Mouse (Mus musculus): Measurements from ENCODE around the gene Ptpn14. TPM values are rescaled to one million over a fixed set of nuclear protein-coding genes. Genes with fewer than 3 reads are reported as not detected.

Ptpn14 gene
- polyA plus RNA-seq, 1 experiment from 2014 or later, result 5.0 TPM

GRCm38 (mm10) chr1:189806533-189807297 lies 78.6 kb downstream of the Ptpn14 start:
- no peak for DNase-seq (ENCODE audit: low spot score)
- Histone ChIP-seq H3K4me1 (replicated peaks) (peaks cover 12% of the 10 kb centered on the region), H3K27me3 (ENCODE audit: insufficient read depth, poor library complexity, severe bottlenecking) (no peaks in the 10 kb centered on the region), H3K4me3 (no peak overlapping the region), H3K36me3 (peaks cover 9% of the 10 kb centered on the region), H3K9me3 (no peaks in the 10 kb centered on the region), H3K27ac (0 out of 2 replicates have a peak overlapping the region, but pooled peaks have one; percentile 12)
- WGBS, result 79% methylated on average over 13 of the region's 13 CpGs

- Histone ChIP-seq H3K9me3 (no peaks in the 10 kb centered on the region), H3K4me1 (replicated peaks) (peaks cover 15% of the 10 kb centered on the region), H3K36me3 (no peaks in the 10 kb centered on the region; the same call in 1 of the 2 replicates), H3K27me3 (ENCODE audit: insufficient read depth, poor library complexity, severe bottlenecking) (no peaks in the 10 kb centered on the region), H3K27ac (no peak overlapping the region), H3K4me3 (no peak overlapping the region)
- DNase-seq (ENCODE audit: low spot score), result no peak
- 95% methylated on average over 6 of the region's 6 CpGs for WGBS
Measured at GRCm38 (mm10) chr1:189808015-189808414, 79.9 kb downstream of the Ptpn14 start.

- WGBS, result 90% methylated on average over 2 of the region's 2 CpGs
Measured at GRCm38 (mm10) chr1:189808453-189808852, 80.4 kb downstream of the Ptpn14 start.

GRCm38 (mm10) chr1:189811778-189812177 lies 83.7 kb downstream of the Ptpn14 start:
- H3K36me3 ChIP-seq, result no peaks in the 10 kb centered on the region; the same call in 1 of the 2 replicates
- no peak overlapping the region for H3K4me3 ChIP-seq
- H3K27me3 ChIP-seq (ENCODE audit: insufficient read depth, poor library complexity, severe bottlenecking), result no peaks in the 10 kb centered on the region
- WGBS, result 86% methylated on average over 2 of the region's 2 CpGs
- no peak overlapping the region for H3K27ac ChIP-seq
- DNase-seq (ENCODE audit: low spot score), result no peak
- H3K4me1 ChIP-seq (replicated peaks), result peaks cover 16% of the 10 kb centered on the region
- no peaks in the 10 kb centered on the region for H3K9me3 ChIP-seq

More at GRCm38 (mm10) chr1:189808453-189808852, 80.4 kb downstream of the Ptpn14 start:
- H3K4me1 ChIP-seq (replicated peaks), result peaks cover 17% of the 10 kb centered on the region
- no peak for DNase-seq (ENCODE audit: low spot score)
- no peaks in the 10 kb centered on the region for H3K9me3 ChIP-seq
- no peak overlapping the region for H3K4me3 ChIP-seq
- H3K27ac ChIP-seq, result no peak overlapping the region
- no peaks in the 10 kb centered on the region; the same call in 1 of the 2 replicates for H3K36me3 ChIP-seq
- H3K27me3 ChIP-seq (ENCODE audit: insufficient read depth, poor library complexity, severe bottlenecking), result no peaks in the 10 kb centered on the region

GRCm38 (mm10) chr1:189814385-189814784 lies 86.3 kb downstream of the Ptpn14 start:
- no peaks in the 10 kb centered on the region for H3K27me3 ChIP-seq (ENCODE audit: insufficient read depth, poor library complexity, severe bottlenecking)
- H3K36me3 ChIP-seq, result no peaks in the 10 kb centered on the region
- peaks cover 15% of the 10 kb centered on the region for H3K4me1 ChIP-seq (replicated peaks)
- H3K27ac ChIP-seq, result no peak overlapping the region
- no peaks in the 10 kb centered on the region for H3K9me3 ChIP-seq
- WGBS, result 90% methylated on average over 4 of the region's 4 CpGs
- no peak overlapping the region for H3K4me3 ChIP-seq
- no peak for DNase-seq (ENCODE audit: low spot score)

GRCm38 (mm10) chr1:189817089-189817488 lies 89.0 kb downstream of the Ptpn14 start:
- no peaks in the 10 kb centered on the region for H3K9me3 ChIP-seq
- WGBS, result 86% methylated on average over 8 of the region's 8 CpGs
- no peak overlapping the region for H3K27ac ChIP-seq
- no peaks in the 10 kb centered on the region for H3K27me3 ChIP-seq (ENCODE audit: insufficient read depth, poor library complexity, severe bottlenecking)
- H3K4me1 ChIP-seq (replicated peaks), result peaks cover 26% of the 10 kb centered on the region
- H3K36me3 ChIP-seq, result no peaks in the 10 kb centered on the region
- no peak for DNase-seq (ENCODE audit: low spot score)
- H3K4me3 ChIP-seq, result no peak overlapping the region

- no peaks in the 10 kb centered on the region for H3K36me3 ChIP-seq
- 85% methylated on average over 9 of the region's 9 CpGs for WGBS
Measured at GRCm38 (mm10) chr1:189817810-189818209, 89.7 kb downstream of the Ptpn14 start.

GRCm38 (mm10) chr1:189820111-189820510 lies 92.0 kb downstream of the Ptpn14 start:
- Histone ChIP-seq H3K4me1 (replicated peaks) (peaks cover 26% of the 10 kb centered on the region), H3K27ac (no peak overlapping the region), H3K4me3 (no peak overlapping the region), H3K27me3 (ENCODE audit: insufficient read depth, poor library complexity, severe bottlenecking) (no peaks in the 10 kb centered on the region), H3K9me3 (no peaks in the 10 kb centered on the region), H3K36me3 (peaks cover 8% of the 10 kb centered on the region)
- WGBS, result 76% methylated on average over 5 of the region's 5 CpGs
- DNase-seq (ENCODE audit: low spot score), result no peak

More at GRCm38 (mm10) chr1:189817810-189818209, 89.7 kb downstream of the Ptpn14 start:
- Histone ChIP-seq H3K27me3 (ENCODE audit: insufficient read depth, poor library complexity, severe bottlenecking) (no peaks in the 10 kb centered on the region), H3K4me3 (no peak overlapping the region), H3K9me3 (no peaks in the 10 kb centered on the region), H3K4me1 (replicated peaks) (peaks cover 30% of the 10 kb centered on the region), H3K27ac (no peak overlapping the region)
- no peak for DNase-seq (ENCODE audit: low spot score)

GRCm38 (mm10) chr1:189824436-189824835 lies 96.4 kb downstream of the Ptpn14 start:
- WGBS, result 92% methylated on average over 5 of the region's 5 CpGs
- H3K27me3 ChIP-seq (ENCODE audit: insufficient read depth, poor library complexity, severe bottlenecking), result no peaks in the 10 kb centered on the region

GRCm38 (mm10) chr1:189830391-189830790 lies 102.3 kb downstream of the Ptpn14 start:
- Histone ChIP-seq H3K27ac (peak overlapping the region; percentile 43; the same call in 1 of the 2 replicates), H3K4me3 (no peak overlapping the region), H3K36me3 (peaks cover 23% of the 10 kb centered on the region), H3K4me1 (replicated peaks) (peaks cover 33% of the 10 kb centered on the region), H3K9me3 (no peaks in the 10 kb centered on the region), H3K27me3 (ENCODE audit: insufficient read depth, poor library complexity, severe bottlenecking) (no peaks in the 10 kb centered on the region)
- no peak for DNase-seq (ENCODE audit: low spot score)
- WGBS, result 57% methylated on average over 4 of the region's 4 CpGs

More at GRCm38 (mm10) chr1:189824436-189824835, 96.4 kb downstream of the Ptpn14 start:
- Histone ChIP-seq H3K27ac (no peak overlapping the region), H3K4me3 (no peak overlapping the region), H3K9me3 (no peaks in the 10 kb centered on the region), H3K4me1 (replicated peaks) (peaks cover 16% of the 10 kb centered on the region), H3K36me3 (peaks cover 32% of the 10 kb centered on the region)
- no peak for DNase-seq (ENCODE audit: low spot score)

- peaks cover 33% of the 10 kb centered on the region for H3K4me1 ChIP-seq (replicated peaks)
- no peaks in the 10 kb centered on the region for H3K27me3 ChIP-seq (ENCODE audit: insufficient read depth, poor library complexity, severe bottlenecking)
- no peak overlapping the region for H3K4me3 ChIP-seq
- no peak for DNase-seq (ENCODE audit: low spot score)
- H3K9me3 ChIP-seq, result no peaks in the 10 kb centered on the region
- peaks cover 21% of the 10 kb centered on the region for H3K36me3 ChIP-seq
- 14% methylated on average over 12 of the region's 12 CpGs for WGBS
- H3K27ac ChIP-seq, result peak overlapping the region; percentile 62
Measured at GRCm38 (mm10) chr1:189830797-189831232, 102.7 kb downstream of the Ptpn14 start.

GRCm38 (mm10) chr1:189833351-189833750 lies 105.3 kb downstream of the Ptpn14 start:
- WGBS, result 76% methylated on average over 7 of the region's 7 CpGs
- no peaks in the 10 kb centered on the region for H3K9me3 ChIP-seq
- no peak overlapping the region for H3K4me3 ChIP-seq
- H3K4me1 ChIP-seq (replicated peaks), result peaks cover 33% of the 10 kb centered on the region
- DNase-seq (ENCODE audit: low spot score), result no peak
- no peak overlapping the region for H3K27ac ChIP-seq
- no peaks in the 10 kb centered on the region for H3K27me3 ChIP-seq (ENCODE audit: insufficient read depth, poor library complexity, severe bottlenecking)
- peaks cover 14% of the 10 kb centered on the region; the same call in 1 of the 2 replicates for H3K36me3 ChIP-seq

- WGBS, result 67% methylated on average over 13 of the region's 13 CpGs
- Histone ChIP-seq H3K27me3 (ENCODE audit: insufficient read depth, poor library complexity, severe bottlenecking) (no peaks in the 10 kb centered on the region), H3K4me3 (no peak overlapping the region), H3K36me3 (peaks cover 11% of the 10 kb centered on the region; the same call in 1 of the 2 replicates), H3K9me3 (no peaks in the 10 kb centered on the region), H3K4me1 (replicated peaks) (peaks cover 33% of the 10 kb centered on the region), H3K27ac (no peak overlapping the region)
- no peak for DNase-seq (ENCODE audit: low spot score)
Measured at GRCm38 (mm10) chr1:189834166-189834565, 106.1 kb downstream of the Ptpn14 start.
